ENCODE assay signal across 11 mouse cellular contexts in the genomic region with DNA sequence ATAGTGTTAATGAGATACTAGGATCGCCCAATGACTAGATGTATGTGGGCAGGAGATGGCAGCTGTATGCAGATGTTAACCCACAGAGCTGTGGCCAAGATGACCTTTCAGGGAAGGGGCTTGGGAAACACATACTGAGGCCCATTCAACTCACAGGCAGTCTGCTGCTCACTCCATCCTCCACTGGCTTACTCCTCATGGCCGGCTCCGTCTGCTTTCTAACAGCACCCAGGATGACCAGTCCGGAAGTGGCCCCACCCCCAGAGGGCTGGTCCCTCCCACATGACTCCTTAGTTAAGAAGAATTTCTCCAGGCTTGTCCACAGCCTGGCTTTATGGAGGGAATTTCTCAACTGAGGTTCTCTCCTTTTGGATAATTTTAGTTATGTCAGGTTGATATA.
DNase-seq lines count a peak whose midpoint lies in the region; ATAC-seq lines count a peak whose summit lies in the region.
"Had no signal": no experiment of that assay in that cellular context is flagged by ENCODE, and none has a peak within 500 bp of the region (broad histone marks: within the 10 kb centered on the region; RNA-seq: fewer than 3 reads in every experiment).

No protein-coding gene starts in this region.

- intact Hi-C loops in heart, postnatal 14 days (cut with DNase I): no loop called here

- no peaks in the 10 kb centered on the region for H3K36me3 ChIP-seq in heart, embryonic 10.5 days
- no peaks in the 10 kb centered on the region for H3K36me3 ChIP-seq in limb, embryonic 13.5 days
- H3K36me3 ChIP-seq: liver, embryonic 13.5 days had no signal

- no peaks in the 10 kb centered on the region for H3K9me3 ChIP-seq in heart, embryonic 10.5 days
- H3K9me3 ChIP-seq in limb, embryonic 13.5 days: no peaks in the 10 kb centered on the region
- H3K9me3 ChIP-seq: liver, embryonic 13.5 days had no signal

- no peak overlapping the region; the same call in 1 of the 2 replicates for H3K4me2 ChIP-seq in limb, embryonic 13.5 days (replicated peaks)
- H3K4me2 ChIP-seq: liver, embryonic 13.5 days had no signal

- peak; percentile 96 for DNase-seq in heart, adult 11 months
- DNase-seq in heart, embryonic 10.5 days (ENCODE audit: low spot score): no peak
- peak; percentile 82 for DNase-seq in NIH3T3 (ENCODE audit: low read depth)
- DNase-seq in heart, postnatal 14 days: peak; percentile 34 to 58
- DNase-seq in adrenal gland, adult 2 months: no peak
- DNase-seq in layer of hippocampus, adult 9-11 months: no peak
- no peak for DNase-seq in ovary, adult 18-20 months (ENCODE audit: low spot score)
- DNase-seq: B cell, adult 2 months; cerebellum, adult 2 months; liver, embryonic 13.5 days had no signal

- H3K4me3 ChIP-seq in heart, embryonic 10.5 days: no peak overlapping the region
- H3K4me3 ChIP-seq in limb, embryonic 13.5 days: no peak overlapping the region
- H3K4me3 ChIP-seq: liver, embryonic 13.5 days had no signal

- no peaks in the 10 kb centered on the region for H3K27me3 ChIP-seq in heart, embryonic 10.5 days (ENCODE audit: insufficient read depth, poor library complexity, severe bottlenecking)
- H3K27me3 ChIP-seq in limb, embryonic 13.5 days: no peaks in the 10 kb centered on the region
- H3K27me3 ChIP-seq: liver, embryonic 13.5 days had no signal

- peak; percentile 41 for ATAC-seq in limb, embryonic 13.5 days (ENCODE audit: low FRiP score, low read depth)

- H3K4me1 ChIP-seq in heart, embryonic 10.5 days: no peaks in the 10 kb centered on the region
- peaks cover 5% of the 10 kb centered on the region; the same call in 1 of the 2 replicates for H3K4me1 ChIP-seq in limb, embryonic 13.5 days
- H3K4me1 ChIP-seq: liver, embryonic 13.5 days had no signal

- H3K27ac ChIP-seq in heart, embryonic 10.5 days: no peak overlapping the region
- H3K27ac ChIP-seq in limb, embryonic 13.5 days: no peak overlapping the region
- H3K27ac ChIP-seq: liver, embryonic 13.5 days had no signal

- WGBS in heart, embryonic 10.5 days: 81% methylated on average over 4 of the region's 4 CpGs
- 84% methylated on average over 4 of the region's 4 CpGs for WGBS in limb, embryonic 13.5 days

- no peak overlapping the region for H3K9ac ChIP-seq in limb, embryonic 13.5 days
- H3K9ac ChIP-seq: liver, embryonic 13.5 days had no signal

Comparison
In these comparisons a context has a peak if more than half of its experiments do, and no peak if none do; other contexts are left out.
1. DNase-seq: peak in heart, adult 11 months (single experiment), NIH3T3 (single experiment) and heart, postnatal 14 days (2 of 2); none in heart, embryonic 10.5 days (single experiment), adrenal gland, adult 2 months (single experiment), layer of hippocampus, adult 9-11 months (single experiment) and ovary, adult 18-20 months (single experiment).